Mouse (Mus musculus): ENCODE results near the gene Ppp1r36.

Ppp1r36 gene

GRCm38 (mm10) chr12:76417433-76417854 is at the start of gene Ppp1r36:
TSS of gene Ppp1r36 (plus strand) at chr12:76417538.
- peak; percentile 68 for DNase-seq

GRCm38 (mm10) chr12:76368201-76368789 is 49.0 kb upstream of the Ppp1r36 start:
- no peak for DNase-seq

- peak; percentile 77 for DNase-seq
Observed at GRCm38 (mm10) chr12:76368790-76369205, 48.5 kb upstream of the Ppp1r36 start.

GRCm38 (mm10) chr12:76369206-76369977 is 47.9 kb upstream of the Ppp1r36 start, which contains the start of gene Zbtb25:
TSS of gene Zbtb25 (minus strand) at chr12:76369602.
- DNase-seq = peak; percentile 89

GRCm38 (mm10) chr12:76369978-76370830 is 47.1 kb upstream of the Ppp1r36 start, which contains the start of gene Zbtb1:
TSS of gene Zbtb1 (plus strand) at chr12:76370266.
- DNase-seq = peak; percentile 89

- DNase-seq = peak; percentile 92
Observed at GRCm38 (mm10) chr12:76370831-76371571, 46.3 kb upstream of the Ppp1r36 start.

- no peak for DNase-seq
Observed at GRCm38 (mm10) chr12:76372046-76372445, 45.3 kb upstream of the Ppp1r36 start.

- DNase-seq = no peak
Observed at GRCm38 (mm10) chr12:76372881-76373818, 44.2 kb upstream of the Ppp1r36 start.

- no peak for DNase-seq
Observed at GRCm38 (mm10) chr12:76373991-76374390, 43.3 kb upstream of the Ppp1r36 start.

- DNase-seq = no peak
Observed at GRCm38 (mm10) chr12:76374911-76375310, 42.4 kb upstream of the Ppp1r36 start.

- DNase-seq = no peak
Observed at GRCm38 (mm10) chr12:76375506-76375905, 41.8 kb upstream of the Ppp1r36 start.

GRCm38 (mm10) chr12:76376649-76377048 is 40.7 kb upstream of the Ppp1r36 start:
- DNase-seq = no peak

GRCm38 (mm10) chr12:76377059-76377458 is 40.3 kb upstream of the Ppp1r36 start:
- DNase-seq = no peak

- no peak for DNase-seq
Observed at GRCm38 (mm10) chr12:76377726-76378125, 39.6 kb upstream of the Ppp1r36 start.

- no peak for DNase-seq
Observed at GRCm38 (mm10) chr12:76378556-76378955, 38.8 kb upstream of the Ppp1r36 start.

- DNase-seq = no peak
Observed at GRCm38 (mm10) chr12:76380151-76380550, 37.2 kb upstream of the Ppp1r36 start.

- DNase-seq = no peak
Observed at GRCm38 (mm10) chr12:76385342-76385741, 32.0 kb upstream of the Ppp1r36 start.

GRCm38 (mm10) chr12:76388794-76389193 is 28.5 kb upstream of the Ppp1r36 start:
- no peak for DNase-seq

- DNase-seq = no peak
Observed at GRCm38 (mm10) chr12:76391595-76392271, 25.6 kb upstream of the Ppp1r36 start.

GRCm38 (mm10) chr12:76392979-76393378 is 24.4 kb upstream of the Ppp1r36 start:
- DNase-seq = no peak

- no peak for DNase-seq
Observed at GRCm38 (mm10) chr12:76397281-76397680, 20.1 kb upstream of the Ppp1r36 start.
